Mouse (Mus musculus): ENCODE data around the gene Stk32c.

The Stk32c gene

GRCm38 (mm10) chr7:139191619-139192018 is 21.5 kb downstream of the Stk32c start:
- no peak for DNase-seq (ENCODE audit: low spot score)

- no peak for DNase-seq (ENCODE audit: low spot score)
Measured at GRCm38 (mm10) chr7:139190616-139191015, 22.5 kb downstream of the Stk32c start.

DNA sequence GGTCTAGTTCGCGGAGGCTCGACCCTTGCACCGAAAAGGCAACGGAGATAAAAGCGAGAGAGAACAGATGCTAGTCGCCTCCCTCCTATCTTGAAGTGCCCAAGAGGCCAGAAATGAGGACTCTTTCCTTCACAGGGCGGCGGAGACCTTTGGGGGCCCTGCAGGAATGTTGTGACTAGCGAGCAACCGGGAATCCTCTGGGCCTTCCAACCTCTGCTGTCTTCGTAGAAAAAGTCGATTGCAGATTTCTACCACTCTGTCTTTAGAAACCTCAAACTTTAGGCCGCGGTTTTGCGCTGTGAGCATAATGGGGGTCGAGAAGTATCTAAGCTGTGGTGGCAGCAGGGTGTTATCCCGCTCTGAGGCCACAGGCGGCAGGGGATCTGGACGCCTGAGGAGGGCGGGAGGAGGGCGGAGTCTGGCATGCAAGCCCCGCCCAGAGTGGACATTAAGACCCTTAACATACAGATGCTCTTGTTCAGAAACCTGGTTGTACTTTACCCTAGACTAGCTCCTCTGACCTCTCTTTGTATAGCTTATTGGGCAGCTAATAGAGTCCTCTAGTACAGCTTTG is 24.4 kb downstream of the Stk32c start:
- no peak for DNase-seq (ENCODE audit: low spot score)

GRCm38 (mm10) chr7:139187771-139188633 is 25.1 kb downstream of the Stk32c start:
- no peak for DNase-seq (ENCODE audit: low spot score)

DNA sequence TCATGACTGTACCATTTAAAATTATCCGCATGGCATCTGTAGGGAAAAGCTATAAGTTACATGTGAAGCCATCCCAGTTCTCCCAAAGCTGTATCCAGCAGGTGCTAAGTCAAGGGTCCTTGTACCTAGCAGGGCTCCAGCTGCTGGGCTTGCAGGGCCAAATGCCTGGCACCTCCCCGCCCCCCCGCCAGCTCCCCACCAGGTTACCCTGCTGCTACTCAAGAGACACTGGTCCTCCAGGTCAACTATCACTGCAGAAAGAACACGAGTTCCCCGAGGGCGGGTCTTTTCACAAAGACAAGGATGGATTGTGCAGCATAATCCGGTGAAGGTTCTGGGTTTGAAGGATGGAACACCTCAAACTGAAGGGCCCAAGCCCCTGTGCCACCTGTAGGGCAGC is 25.8 kb downstream of the Stk32c start:
- no peak for DNase-seq (ENCODE audit: low spot score)

DNA sequence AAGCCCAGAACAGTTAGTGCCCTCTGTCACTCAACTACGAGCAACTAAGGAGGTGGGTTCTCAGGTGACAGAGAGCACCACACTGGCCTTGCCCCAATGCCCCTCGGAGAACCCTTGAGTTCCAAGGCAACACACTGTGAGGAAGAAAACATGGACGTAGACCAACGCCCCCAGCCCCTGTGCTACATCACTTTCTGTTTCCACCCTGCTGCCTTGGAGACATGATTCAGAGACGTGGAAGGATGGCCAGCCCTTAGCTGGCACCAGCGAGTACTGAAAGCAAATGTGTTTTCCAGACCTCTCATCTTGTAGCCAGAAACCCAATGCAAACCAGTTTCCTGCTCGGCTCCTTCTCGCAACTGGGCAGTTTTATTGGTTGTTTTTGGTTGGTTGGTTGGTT is 26.7 kb downstream of the Stk32c start:
- no peak for DNase-seq (ENCODE audit: low spot score)

- DNase-seq (ENCODE audit: low spot score): no peak
Measured at GRCm38 (mm10) chr7:139185971-139186370, 27.1 kb downstream of the Stk32c start.

DNA sequence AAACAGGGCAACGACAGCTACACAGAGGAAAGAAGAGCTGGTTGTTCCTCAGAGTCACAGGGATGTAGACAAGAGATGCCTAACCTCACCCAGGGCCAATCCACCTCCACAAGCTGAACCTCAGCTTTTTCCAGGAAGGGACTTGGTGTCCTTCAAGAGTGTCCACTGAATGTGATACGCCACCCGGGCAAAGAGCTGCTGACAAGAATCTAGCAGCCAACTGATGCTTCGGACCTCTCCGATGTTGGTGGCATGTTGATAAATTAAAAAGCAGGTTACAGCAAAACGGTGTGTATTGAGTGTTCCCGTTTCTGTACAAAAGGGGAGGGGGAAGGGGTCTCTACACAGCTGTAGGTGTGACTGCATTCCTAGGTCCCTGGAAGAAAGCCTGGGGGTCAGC is 28.3 kb downstream of the Stk32c start:
- DNase-seq (ENCODE audit: low spot score): no peak

- no peak for DNase-seq (ENCODE audit: low spot score)
Measured at GRCm38 (mm10) chr7:139184396-139184795, 28.7 kb downstream of the Stk32c start.

GRCm38 (mm10) chr7:139180058-139180457 is 33.0 kb downstream of the Stk32c start:
- DNase-seq (ENCODE audit: low spot score): no peak

DNA sequence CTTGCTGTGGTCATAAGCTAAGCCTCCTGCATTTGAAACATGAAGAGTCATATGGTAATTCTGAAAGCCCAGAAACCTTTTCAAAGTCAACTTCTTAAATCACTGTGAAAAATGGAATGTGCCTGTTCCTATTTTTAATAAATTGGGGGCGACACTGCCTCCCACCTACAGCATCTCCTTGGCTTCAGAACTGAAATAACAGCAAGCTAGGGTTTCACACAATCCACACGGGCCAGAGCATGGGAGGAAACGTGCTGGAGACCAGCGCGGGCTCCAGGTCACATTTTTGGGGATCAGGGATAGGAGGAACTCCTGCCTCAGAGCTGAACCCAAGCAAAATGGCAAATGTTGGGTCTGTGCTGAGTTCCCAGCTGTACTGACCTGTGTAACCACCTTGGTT is 33.8 kb downstream of the Stk32c start:
- no peak for DNase-seq (ENCODE audit: low spot score)

DNA sequence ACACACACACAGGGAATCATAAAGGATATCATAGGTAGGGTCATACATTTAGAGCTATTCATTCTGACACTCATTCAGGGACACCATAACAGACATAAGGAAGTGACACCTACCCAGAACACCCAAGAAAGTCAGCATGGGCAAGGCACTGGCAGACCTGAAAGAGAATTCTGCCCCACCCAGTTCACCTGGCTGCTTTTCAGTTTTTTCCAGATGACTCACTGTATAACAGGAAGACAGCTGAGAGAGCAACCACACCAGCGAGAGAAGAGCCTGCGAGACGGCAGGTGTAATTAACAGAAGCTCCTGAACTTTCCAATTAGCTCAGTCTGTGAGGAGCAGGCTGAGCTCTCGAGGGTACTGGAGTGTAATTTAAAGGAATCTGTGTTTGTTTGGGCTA is 44.0 kb downstream of the Stk32c start:
- no peak for DNase-seq (ENCODE audit: low spot score)

- no peak for DNase-seq (ENCODE audit: low spot score)
Measured at GRCm38 (mm10) chr7:139164410-139164809, 48.7 kb downstream of the Stk32c start.

- DNase-seq (ENCODE audit: low spot score): no peak
Measured at GRCm38 (mm10) chr7:139158956-139159355, 54.2 kb downstream of the Stk32c start.

- DNase-seq (ENCODE audit: low spot score): no peak
Measured at GRCm38 (mm10) chr7:139158549-139158948, 54.6 kb downstream of the Stk32c start.

DNA sequence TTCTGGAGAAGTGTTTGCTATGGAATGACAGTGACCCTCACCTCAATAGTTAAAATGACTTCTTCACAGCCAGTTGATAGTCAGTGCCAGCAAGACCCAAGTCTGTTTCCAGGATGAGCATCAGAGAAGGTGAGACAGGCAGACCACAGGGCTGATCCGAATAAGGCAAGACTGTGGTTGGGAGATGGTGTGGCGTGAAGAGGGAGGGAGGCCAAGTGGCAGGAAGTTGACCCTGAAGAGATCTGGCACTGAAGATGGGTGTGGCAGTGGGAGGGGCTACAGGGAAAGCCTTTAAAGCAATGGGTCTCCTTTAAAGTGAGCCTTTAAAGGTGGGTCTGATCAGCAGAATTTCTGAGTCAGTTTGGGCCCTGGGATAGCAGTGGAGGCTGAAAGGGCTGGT is 55.6 kb downstream of the Stk32c start:
- no peak for DNase-seq (ENCODE audit: low spot score)

DNA sequence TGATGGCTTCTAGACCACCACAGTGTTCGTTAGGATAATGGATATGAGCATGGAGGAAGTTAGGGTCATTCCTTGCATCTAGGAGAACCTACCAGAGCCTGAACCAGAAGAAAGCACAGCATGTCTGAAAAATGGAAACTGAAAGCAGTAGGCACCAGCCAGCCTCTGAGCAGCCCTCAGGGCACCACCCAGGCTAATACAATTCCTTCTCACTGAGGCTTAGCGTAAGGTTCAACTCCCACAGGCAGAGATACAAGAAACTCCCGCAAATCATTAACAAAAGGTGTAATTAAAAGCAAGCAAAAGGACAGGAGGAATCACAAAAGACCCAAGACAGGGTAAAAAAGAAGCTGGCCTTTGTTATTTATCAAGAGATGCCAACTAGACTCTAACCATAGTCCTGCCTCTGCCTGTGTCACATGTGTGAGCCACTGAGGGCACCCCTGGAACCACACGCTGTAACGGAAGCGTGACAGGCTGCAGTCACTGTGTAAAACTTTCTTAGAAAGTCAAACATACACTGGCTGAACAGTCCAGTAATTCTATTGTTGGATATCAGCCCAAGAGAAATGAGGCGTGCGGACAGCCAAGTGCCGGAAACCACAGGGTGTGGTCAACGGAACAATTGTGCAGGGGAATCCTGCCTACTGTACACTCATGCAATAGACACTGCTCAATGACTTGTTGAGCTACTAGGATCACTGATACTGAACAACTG is 56.6 kb downstream of the Stk32c start:
- DNase-seq (ENCODE audit: low spot score): no peak

- no peak for DNase-seq (ENCODE audit: low spot score)
Measured at GRCm38 (mm10) chr7:139152927-139153326, 60.2 kb downstream of the Stk32c start.

- no peak for DNase-seq (ENCODE audit: low spot score)
Measured at GRCm38 (mm10) chr7:139151116-139151515, 62.0 kb downstream of the Stk32c start.

DNA sequence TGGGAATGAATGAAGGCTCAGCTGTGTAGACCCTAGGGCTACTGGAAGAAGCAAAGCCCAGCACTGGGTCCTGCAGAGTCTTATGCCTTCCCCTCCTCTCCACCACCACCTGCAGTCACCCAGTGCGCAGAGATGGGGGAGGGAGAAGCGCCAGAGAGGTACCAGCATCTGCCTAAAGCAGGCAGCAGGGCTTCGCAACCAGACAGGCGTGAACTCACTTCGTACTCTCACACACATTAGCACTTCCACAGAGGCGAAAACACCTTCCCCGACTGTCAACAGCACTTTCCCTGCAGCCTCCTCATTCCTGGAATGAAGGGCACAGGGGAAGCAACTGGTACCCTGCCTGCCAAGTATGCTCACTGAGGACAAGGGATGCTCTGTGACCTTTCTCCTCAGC is 63.7 kb downstream of the Stk32c start:
- no peak for DNase-seq (ENCODE audit: low spot score)

GRCm38 (mm10) chr7:139147360-139147759 is 65.7 kb downstream of the Stk32c start:
- no peak for DNase-seq (ENCODE audit: low spot score)

GRCm38 (mm10) chr7:139145891-139146290 is 67.2 kb downstream of the Stk32c start:
- DNase-seq (ENCODE audit: low spot score): no peak

DNA sequence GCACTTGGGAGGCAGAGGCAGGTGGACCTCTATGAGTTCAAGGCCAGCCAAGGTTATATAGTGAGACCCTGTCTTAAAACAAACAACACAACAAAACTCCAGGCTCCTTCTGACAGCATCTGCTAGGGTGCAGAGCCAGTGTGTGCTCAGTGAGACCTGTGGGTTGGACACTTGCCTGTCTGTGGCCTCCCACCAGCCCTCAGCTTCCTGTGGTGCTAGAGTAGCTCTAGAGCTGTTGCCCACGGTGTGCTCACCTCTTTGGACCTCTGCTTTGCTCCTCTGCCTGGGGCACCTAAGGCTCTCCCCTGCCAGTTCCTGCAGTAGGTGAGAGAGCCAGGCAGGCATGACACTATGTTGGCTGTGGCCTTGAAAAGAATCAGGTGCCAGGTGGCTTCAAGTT is 69.3 kb downstream of the Stk32c start:
- DNase-seq (ENCODE audit: low spot score): no peak
